Mouse (Mus musculus): ENCODE measurements around the gene Ncam1.

DNA sequence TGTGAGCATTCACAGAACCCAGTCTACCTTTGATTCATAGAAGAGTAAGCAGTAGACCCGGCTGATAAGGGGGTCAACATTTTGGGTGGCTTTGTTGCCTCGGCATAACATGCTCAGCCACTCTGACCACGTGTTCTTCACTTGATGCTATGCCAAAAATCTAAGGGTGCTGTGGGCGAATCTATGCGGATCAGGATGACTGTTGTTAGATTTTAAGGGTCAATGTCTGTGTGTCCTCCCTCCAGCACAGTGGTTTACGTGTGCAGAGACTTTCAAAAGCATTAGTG is 311.1 kb downstream of the Ncam1 start:
- no peak for TF ChIP-seq CTCF (conservative IDR thresholded peaks at IDR 0.05 in 1 of 2, IDR thresholded peaks at IDR 0.05 in 1 of 2; ENCODE audit: low read depth in 2 of 2, low read length in 2 of 2)
- no peak for TF ChIP-seq JUND (conservative IDR thresholded peaks at IDR 0.05; ENCODE audit: low read depth, low read length)
- TF ChIP-seq POLR2A (IDR thresholded peaks at IDR 0.05; ENCODE audit: low read depth, low read length): no peak
- TF ChIP-seq EP300 (IDR thresholded peaks at IDR 0.05; ENCODE audit: low read length): no peak
- no peak for TF ChIP-seq CHD1 (IDR thresholded peaks at IDR 0.05; ENCODE audit: low read depth, low read length)
- no peak for TF ChIP-seq USF1 (IDR thresholded peaks at IDR 0.05; ENCODE audit: low read depth, low read length)
- TF ChIP-seq NELFE (IDR thresholded peaks at IDR 0.05; ENCODE audit: low read depth, low read length): no peak
- no peak for TF ChIP-seq TBP (conservative IDR thresholded peaks at IDR 0.05; ENCODE audit: low read depth, low read length)
